Mouse (Mus musculus) C2C12 (cell line): ENCODE data around the gene Zfp385b.

Experiments used
- CTCF ChIP-seq: IDR thresholded peaks from one replicate; pipeline ENCODE4 v1.5.1; 2011; ENCODE audit not compliant: control insufficient read depth, insufficient read depth, insufficient read length
- FOSL1 ChIP-seq: IDR thresholded peaks from one replicate; pipeline ENCODE4 v1.8.0; 2011; ENCODE audit warnings: mild to moderate bottlenecking, low read length; ENCODE audit not compliant: poor library complexity, insufficient read depth, severe bottlenecking
- MAX ChIP-seq: IDR thresholded peaks from one replicate; pipeline ENCODE4 v1.6.1; 2011; ENCODE audit warnings: mild to moderate bottlenecking, control low read depth
- MYOD1 ChIP-seq: IDR thresholded peaks from one replicate; pipeline ENCODE4 v1.6.1; 2011; ENCODE audit warnings: low read depth; ENCODE audit not compliant: control insufficient read depth, insufficient read length
- MYOG ChIP-seq: IDR thresholded peaks from one replicate; pipeline ENCODE4 v1.6.1; 2011; ENCODE audit not compliant: control insufficient read depth, insufficient read length; ENCODE audit errors: extremely low read depth

DNA sequence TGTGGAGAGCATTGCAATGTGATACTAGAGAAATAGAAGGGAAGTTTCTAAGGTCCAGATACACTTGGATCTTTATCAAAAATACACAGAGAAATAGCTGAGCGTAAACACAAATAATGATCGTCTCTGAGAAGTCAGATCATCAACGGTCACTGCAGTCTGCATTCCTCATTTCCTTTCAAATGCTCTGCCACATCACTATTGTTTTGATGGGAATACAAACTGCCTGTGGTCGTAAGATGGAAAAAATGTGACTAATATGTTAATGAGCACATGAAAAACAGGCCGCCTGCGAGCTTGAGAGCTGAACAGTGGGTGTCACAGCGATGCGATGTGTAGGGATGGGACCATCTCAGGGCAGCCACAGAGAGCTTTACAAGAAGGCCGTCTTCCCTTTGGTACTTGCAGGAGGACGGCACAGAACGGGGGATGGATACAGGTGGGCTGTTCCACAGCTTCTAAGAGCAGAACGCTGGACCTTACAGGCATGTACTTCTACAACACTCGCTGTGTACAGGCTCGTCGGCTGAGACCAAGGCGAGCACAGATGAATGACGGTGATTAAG is 51.0 kb downstream of the Zfp385b start:
- TF ChIP-seq MYOG (no peak), CTCF (no peak), MYOD1 (no peak), MAX (no peak), FOSL1 (no peak)
